Mouse (Mus musculus) kidney, adult 2 months (tissue): Measurements from ENCODE around the gene Fbxl20.

ENCODE experiments used
- CTCF ChIP-seq: fragments of 200-500 bp; conservative IDR thresholded peaks from 2 replicates; pipeline ENCODE4 v1.5.1; 2011; ENCODE audit warnings: low read depth, mild to moderate bottlenecking, control low read depth, low read length, moderate library complexity, mixed read lengths; ENCODE audit not compliant: insufficient read depth, insufficient read length
- POLR2A ChIP-seq: fragments of 200-500 bp; IDR thresholded peaks from one replicate; pipeline ENCODE4 v1.6.1; 2011; ENCODE audit warnings: low read depth, low read length, control low read depth

GRCm38 (mm10) chr11:98049672-98050519 lies 100.3 kb downstream of the Fbxl20 start:
- TF ChIP-seq CTCF (no peak), POLR2A (no peak)
